Mouse (Mus musculus): ENCODE data around the gene Klhdc8b. TPM values are rescaled to one million over a fixed set of nuclear protein-coding genes. Genes with fewer than 3 reads are reported as not detected.

Klhdc8b gene
- polyA plus RNA-seq, 1 experiment: 3.7 TPM

DNA sequence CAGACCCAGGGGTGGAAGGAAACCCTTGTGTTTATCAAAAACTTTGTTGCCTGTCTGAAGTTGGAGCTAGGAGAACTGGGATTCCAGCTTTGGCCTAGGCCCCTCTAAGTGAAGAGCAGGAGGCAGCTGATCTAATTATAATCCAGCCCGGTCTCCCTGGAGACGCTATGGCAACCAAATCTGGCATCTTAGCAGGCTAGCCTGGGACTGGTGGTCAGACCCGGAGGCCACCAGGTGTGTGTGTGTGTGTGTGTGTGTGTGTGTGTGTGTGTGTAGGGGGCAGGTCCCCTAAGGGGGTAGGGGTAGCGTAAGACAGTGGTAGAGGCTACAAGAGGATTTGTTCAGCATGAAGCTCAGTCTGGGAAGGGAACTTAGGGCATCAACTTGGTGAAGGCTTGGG is 11.5 kb downstream of the Klhdc8b start:
- TF ChIP-seq POLR2AphosphoS2 (IDR thresholded peaks at IDR 0.05; ENCODE audit: insufficient read length, low read depth) (no peak), REST (IDR thresholded peaks at IDR 0.05; ENCODE audit: insufficient read depth, insufficient read length) (no peak), TCF12 (IDR thresholded peaks at IDR 0.05; ENCODE audit: insufficient read depth, poor library complexity, severe bottlenecking) (no peak), TCF3 (IDR thresholded peaks at IDR 0.05; ENCODE audit: insufficient read length, low read depth) (no peak), E2F4 (IDR thresholded peaks at IDR 0.05; ENCODE audit: insufficient read depth) (no peak), USF1 (IDR thresholded peaks at IDR 0.05; ENCODE audit: low read depth) (no peak), MAX (IDR thresholded peaks at IDR 0.05; ENCODE audit: low read depth) (no peak), MYOD1 (IDR thresholded peaks at IDR 0.05; ENCODE audit: control insufficient read depth in 1 of 3, insufficient read length in 2 of 3, low read depth in 2 of 3) (no peak), MYOG (IDR thresholded peaks at IDR 0.05; ENCODE audit: control insufficient read depth in 1 of 3, insufficient read depth in 1 of 3, insufficient read length in 2 of 3, low read depth in 2 of 3) (no peak), CEBPB (IDR thresholded peaks at IDR 0.05; ENCODE audit: insufficient read depth, poor library complexity, severe bottlenecking) (no peak)
- Histone ChIP-seq H3K4me2 (ENCODE audit: low read depth) (no peak overlapping the region), H3K4me3 (no peak overlapping the region), H3K36me3 (ENCODE audit: control insufficient read depth, insufficient read depth) (no peaks in the 10 kb centered on the region), H3K79me2 (ENCODE audit: control insufficient read depth, insufficient read depth) (no peaks in the 10 kb centered on the region), H3K27me3 (ENCODE audit: control insufficient read depth, insufficient read depth, insufficient read length) (peaks cover 12% of the 10 kb centered on the region), H3ac (ENCODE audit: control insufficient read depth, insufficient read length) (no peak overlapping the region)

GRCm38 (mm10) chr9:108445125-108445524 is 16.3 kb downstream of the Klhdc8b start:
- TF ChIP-seq TCF3 (IDR thresholded peaks at IDR 0.05; ENCODE audit: insufficient read length, low read depth) (no peak), POLR2AphosphoS2 (IDR thresholded peaks at IDR 0.05; ENCODE audit: insufficient read length, low read depth) (no peak), MYOG (IDR thresholded peaks at IDR 0.05; ENCODE audit: control insufficient read depth in 1 of 3, insufficient read depth in 1 of 3, insufficient read length in 2 of 3, low read depth in 2 of 3) (no peak), E2F4 (IDR thresholded peaks at IDR 0.05; ENCODE audit: insufficient read depth) (no peak), MYOD1 (IDR thresholded peaks at IDR 0.05; ENCODE audit: control insufficient read depth in 1 of 3, insufficient read length in 2 of 3, low read depth in 2 of 3) (no peak), REST (IDR thresholded peaks at IDR 0.05; ENCODE audit: insufficient read depth, insufficient read length) (no peak), POLR2A (IDR thresholded peaks at IDR 0.05; ENCODE audit: insufficient read length, low read depth) (no peak), CEBPB (IDR thresholded peaks at IDR 0.05; ENCODE audit: insufficient read depth, poor library complexity, severe bottlenecking) (no peak)
- Histone ChIP-seq H3K27me3 (ENCODE audit: control insufficient read depth, insufficient read depth, insufficient read length) (peaks cover 16% of the 10 kb centered on the region), H3K36me3 (ENCODE audit: control insufficient read depth, insufficient read depth) (no peaks in the 10 kb centered on the region), H3K79me2 (ENCODE audit: control insufficient read depth, insufficient read depth) (no peaks in the 10 kb centered on the region), H3ac (ENCODE audit: control insufficient read depth, insufficient read length) (no peak overlapping the region), H3K4me2 (ENCODE audit: low read depth) (no peak overlapping the region), H3K4me3 (no peak overlapping the region)

DNA sequence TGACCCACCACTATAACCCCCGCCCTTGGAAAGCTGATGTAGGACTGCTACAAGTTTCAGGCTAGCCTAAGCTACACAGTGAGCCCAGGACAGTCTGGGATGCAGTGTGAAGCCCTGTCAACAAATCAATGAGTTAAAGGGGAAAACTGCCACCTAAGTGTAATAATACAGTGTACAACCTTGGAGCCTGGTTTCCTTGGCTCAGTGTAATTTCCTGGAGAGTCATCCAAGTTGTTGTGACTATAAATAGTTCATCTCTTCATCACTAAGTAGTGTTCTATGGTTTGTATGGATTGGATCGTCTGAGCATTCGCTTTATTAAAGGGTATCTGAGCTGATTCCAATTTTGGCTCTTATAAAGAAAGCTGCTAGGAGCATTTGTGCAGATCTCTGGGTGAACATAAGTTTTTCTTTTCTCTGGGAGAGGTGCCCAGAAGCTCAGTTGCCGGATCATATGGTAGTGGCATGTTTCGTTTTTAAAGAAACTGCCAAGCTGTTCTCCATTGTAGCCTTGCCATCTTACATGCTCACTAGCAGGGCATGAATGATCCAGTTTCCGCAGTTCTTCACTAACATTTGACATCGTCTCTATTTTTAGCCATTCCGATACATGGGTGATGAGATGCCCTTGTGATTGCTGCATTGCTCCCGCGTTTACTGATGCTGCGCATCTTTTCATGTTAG is 20.0 kb downstream of the Klhdc8b start:
- H3K4me2 ChIP-seq (ENCODE audit: low read depth): peak overlapping the region; percentile 18
- H3ac ChIP-seq (ENCODE audit: control insufficient read depth, insufficient read length): no peak overlapping the region
- no peaks in the 10 kb centered on the region for H3K79me2 ChIP-seq (ENCODE audit: control insufficient read depth, insufficient read depth)
- H3K4me3 ChIP-seq: no peak overlapping the region
- no peaks in the 10 kb centered on the region for H3K36me3 ChIP-seq (ENCODE audit: control insufficient read depth, insufficient read depth)
- peaks cover 32% of the 10 kb centered on the region for H3K27me3 ChIP-seq (ENCODE audit: control insufficient read depth, insufficient read depth, insufficient read length)
- TF ChIP-seq MYOD1 (IDR thresholded peaks at IDR 0.05; ENCODE audit: control insufficient read depth in 1 of 3, insufficient read length in 2 of 3, low read depth in 2 of 3) (no peak), POLR2A (IDR thresholded peaks at IDR 0.05; ENCODE audit: insufficient read length, low read depth) (no peak), E2F4 (IDR thresholded peaks at IDR 0.05; ENCODE audit: insufficient read depth) (no peak), USF1 (IDR thresholded peaks at IDR 0.05; ENCODE audit: low read depth) (no peak), TCF12 (IDR thresholded peaks at IDR 0.05; ENCODE audit: insufficient read depth, poor library complexity, severe bottlenecking) (no peak), MAX (IDR thresholded peaks at IDR 0.05; ENCODE audit: low read depth) (no peak), MYOG (IDR thresholded peaks at IDR 0.05; ENCODE audit: control insufficient read depth in 1 of 3, insufficient read depth in 1 of 3, insufficient read length in 2 of 3, low read depth in 2 of 3) (no peak)

- Histone ChIP-seq H3K79me2 (ENCODE audit: control insufficient read depth, insufficient read depth) (no peaks in the 10 kb centered on the region), H3K4me2 (ENCODE audit: low read depth) (no peak overlapping the region), H3ac (ENCODE audit: control insufficient read depth, insufficient read length) (no peak overlapping the region), H3K4me3 (no peak overlapping the region), H3K36me3 (ENCODE audit: control insufficient read depth, insufficient read depth) (no peaks in the 10 kb centered on the region), H3K27me3 (ENCODE audit: control insufficient read depth, insufficient read depth, insufficient read length) (peaks cover 30% of the 10 kb centered on the region)
- TF ChIP-seq POLR2A (IDR thresholded peaks at IDR 0.05; ENCODE audit: insufficient read length, low read depth) (no peak), SRF (IDR thresholded peaks at IDR 0.05; ENCODE audit: control insufficient read depth, insufficient read length, low read depth) (no peak)
Measured at GRCm38 (mm10) chr9:108440485-108440884, 20.9 kb downstream of the Klhdc8b start.

- no peaks in the 10 kb centered on the region for H3K79me2 ChIP-seq (ENCODE audit: control insufficient read depth, insufficient read depth)
- H3K4me2 ChIP-seq (ENCODE audit: low read depth): no peak overlapping the region
- no peak for TF ChIP-seq REST (IDR thresholded peaks at IDR 0.05; ENCODE audit: insufficient read depth, insufficient read length)
- no peak overlapping the region for H3K4me3 ChIP-seq
- H3K27me3 ChIP-seq (ENCODE audit: control insufficient read depth, insufficient read depth, insufficient read length): peaks cover 20% of the 10 kb centered on the region
- H3ac ChIP-seq (ENCODE audit: control insufficient read depth, insufficient read length): no peak overlapping the region
- no peaks in the 10 kb centered on the region for H3K36me3 ChIP-seq (ENCODE audit: control insufficient read depth, insufficient read depth)
Measured at GRCm38 (mm10) chr9:108439176-108439575, 22.2 kb downstream of the Klhdc8b start.
